Mouse (Mus musculus) hindbrain, embryonic 16.5 days (tissue): ENCODE data around the gene Asb7. TPM values are rescaled to one million over a fixed set of nuclear protein-coding genes. Genes with fewer than 3 reads are reported as not detected.

Experiments
- ATAC-seq: fragments of 200-750 bp; cut with Nextera tagmentation; 2 replicates; pipeline ENCODE4 v1.8.0; 2017; ENCODE audit warnings: moderate TSS enrichment, moderate library complexity
- H3K27ac ChIP-seq: fragments of 300-500 bp; sonication (generic); 2 replicates; pipeline ENCODE4 v1.5.1; 2014; ENCODE audit warnings: low read depth, mild to moderate bottlenecking, control low read depth, low read length, moderate library complexity
- H3K27me3 ChIP-seq: fragments of 300-500 bp; sonication (generic); replicated peaks from 2 replicates; pipeline ENCODE4 v1.6.1; 2014; ENCODE audit warnings: low read length; ENCODE audit not compliant: control insufficient read depth, insufficient read depth
- H3K36me3 ChIP-seq: fragments of 300-500 bp; sonication (generic); 2 replicates; pipeline ENCODE4 v1.6.1; 2014; ENCODE audit warnings: mild to moderate bottlenecking, low read length, moderate library complexity, mixed read lengths; ENCODE audit not compliant: control insufficient read depth, insufficient read depth
- H3K4me1 ChIP-seq: fragments of 300-500 bp; sonication (generic); 2 replicates; pipeline ENCODE4 v1.6.1; 2014; ENCODE audit warnings: low read depth, low read length; ENCODE audit not compliant: control insufficient read depth, insufficient read depth
- H3K4me2 ChIP-seq: fragments of 300-500 bp; sonication (generic); 2 replicates; pipeline ENCODE4 v1.6.1; 2014; ENCODE audit warnings: mild to moderate bottlenecking, low read length, control low read depth, moderate library complexity
- H3K4me3 ChIP-seq: fragments of 300-500 bp; sonication (generic); 2 replicates; pipeline ENCODE4 v1.5.1; 2014; ENCODE audit warnings: mild to moderate bottlenecking, low read length, control low read depth, moderate library complexity
- H3K9ac ChIP-seq: fragments of 300-500 bp; sonication (generic); 2 replicates; pipeline ENCODE4 v1.6.1; 2014; ENCODE audit warnings: low read depth, mild to moderate bottlenecking, control low read depth, low read length, moderate library complexity
- H3K9me3 ChIP-seq: fragments of 300-500 bp; sonication (generic); 2 replicates; pipeline ENCODE4 v1.6.1; 2014; ENCODE audit warnings: mild to moderate bottlenecking, low read length, moderate library complexity; ENCODE audit not compliant: control insufficient read depth
- WGBS: fragments of 180-500 bp; shearing (Covaris S2); extraction: QIAGEN DNeasy Blood & Tissue Kit; methylation state at CpG from one replicate; pipeline ENCODE4 v1.1.7; 2014; 5-methylcytosine and 5-hydroxymethylcytosine counted together
- polyA plus RNA-seq: library from polyadenylated mRNA; unstranded; fragments of >200 nt; fragmentation: Nextera tagmentation; extraction: Ambion mirVana; gene quantifications from 2 replicates; pipeline ENCODE4 v1.2.1, GENCODE M21; 2015

Gene Asb7
- polyA plus RNA-seq, 1 experiment from 2014 or later, result 13.9 TPM

DNA sequence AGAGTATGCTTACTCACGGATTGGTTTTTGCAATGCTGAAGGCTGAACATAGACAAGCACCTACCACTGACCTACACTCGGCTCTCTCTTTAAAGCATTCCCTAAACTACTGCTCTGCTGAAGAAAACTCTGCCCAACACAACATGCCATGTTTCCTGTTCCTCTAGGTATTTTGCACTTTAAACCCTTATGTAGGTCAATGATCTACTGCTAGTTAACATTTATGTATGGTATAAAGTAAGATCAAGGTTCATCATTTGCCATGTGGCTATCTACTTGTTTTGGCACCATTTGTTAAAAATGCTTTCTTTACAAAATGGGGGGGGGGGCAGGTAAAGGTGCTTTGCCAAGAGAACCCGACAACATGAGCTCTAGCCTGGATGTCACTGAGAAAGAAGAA lies 25.8 kb downstream of the Asb7 start:
- ATAC-seq, result no peak
- Histone ChIP-seq H3K9ac (no peak overlapping the region), H3K9me3 (peaks cover 5% of the 10 kb centered on the region), H3K27ac (no peak overlapping the region), H3K4me1 (no peaks in the 10 kb centered on the region), H3K36me3 (peaks cover 5% of the 10 kb centered on the region; the same call in 1 of the 2 replicates), H3K4me2 (no peak overlapping the region), H3K4me3 (no peak overlapping the region), H3K27me3 (no peaks in the 10 kb centered on the region)
- WGBS, result 91% methylated on average over 3 of the region's 3 CpGs

DNA sequence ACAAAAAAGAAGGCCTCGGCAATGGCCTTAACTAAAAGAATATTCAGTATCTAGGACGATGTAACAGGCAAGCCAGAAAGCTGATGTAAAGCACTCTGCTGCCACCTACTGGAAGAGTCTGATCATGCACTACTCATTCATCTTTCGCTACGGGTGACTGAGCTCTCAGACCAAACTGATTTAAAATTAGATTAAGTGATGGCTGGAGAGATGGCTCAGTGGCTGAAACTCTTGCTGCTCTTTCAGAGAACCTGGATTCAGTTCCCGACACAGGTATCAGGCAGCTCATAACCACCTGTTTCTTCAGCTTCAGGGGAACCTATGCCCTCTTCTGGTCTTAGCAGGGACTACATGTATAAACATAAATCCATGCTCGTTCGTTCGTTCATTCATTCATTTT lies 27.8 kb downstream of the Asb7 start:
- no peak overlapping the region for H3K9ac ChIP-seq
- ATAC-seq, result peak; percentile 76
- no peaks in the 10 kb centered on the region for H3K4me1 ChIP-seq
- no peaks in the 10 kb centered on the region for H3K36me3 ChIP-seq
- H3K27me3 ChIP-seq, result no peaks in the 10 kb centered on the region
- H3K9me3 ChIP-seq, result no peaks in the 10 kb centered on the region
- 22% methylated on average over 8 of the region's 8 CpGs for WGBS
- H3K4me3 ChIP-seq, result peak overlapping the region; percentile 17; the same call in 1 of the 2 replicates
- H3K27ac ChIP-seq, result no peak overlapping the region
- peak overlapping the region; percentile 42 for H3K4me2 ChIP-seq

DNA sequence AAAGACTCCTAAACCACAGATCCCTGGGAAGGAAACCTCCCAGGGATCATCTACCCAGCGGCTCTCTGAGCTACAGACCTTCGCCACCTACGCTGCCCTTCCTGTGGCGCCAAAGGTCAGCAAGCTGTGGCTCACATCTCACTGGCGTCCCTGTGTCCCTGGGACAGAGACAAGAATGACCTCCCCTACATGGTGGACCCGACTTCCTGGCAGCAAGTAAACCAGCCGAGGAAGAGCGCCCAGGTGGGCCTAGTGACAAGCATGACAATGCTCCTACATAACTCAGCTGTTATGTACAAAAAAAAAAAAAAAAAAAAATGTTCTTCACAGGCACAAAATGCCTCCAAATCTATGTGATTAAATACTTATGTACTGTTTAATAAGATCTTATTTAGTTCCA lies 28.4 kb downstream of the Asb7 start:
- 89% methylated on average over 8 of the region's 8 CpGs for WGBS

DNA sequence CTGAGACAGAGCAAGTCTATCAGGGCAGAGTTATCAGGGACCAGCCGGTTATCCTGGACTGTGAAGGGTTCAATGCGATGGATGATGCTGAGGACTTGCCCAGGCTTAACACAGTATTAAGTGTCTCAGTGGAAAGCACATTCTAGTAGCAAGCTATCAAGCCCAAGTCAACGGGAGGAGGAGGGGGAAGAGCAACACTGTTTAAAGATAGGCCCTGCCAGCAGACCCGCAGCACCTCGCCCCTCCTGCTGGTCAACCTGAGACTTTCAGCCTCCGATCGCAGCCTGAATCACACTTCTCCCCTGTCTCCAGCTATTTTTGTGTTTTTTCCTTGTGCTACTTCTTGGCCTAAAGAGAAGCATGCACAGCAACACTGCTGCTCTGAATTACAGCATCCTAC lies 29.1 kb downstream of the Asb7 start:
- Histone ChIP-seq H3K27me3 (no peaks in the 10 kb centered on the region), H3K4me1 (no peaks in the 10 kb centered on the region), H3K4me2 (no peak overlapping the region), H3K4me3 (no peak overlapping the region), H3K36me3 (no peaks in the 10 kb centered on the region), H3K27ac (no peak overlapping the region), H3K9me3 (no peaks in the 10 kb centered on the region), H3K9ac (no peak overlapping the region)
- 78% methylated on average over 7 of the region's 7 CpGs for WGBS
- ATAC-seq, result 0 out of 2 replicates have a peak, but pooled peaks have one; percentile 14

More for the DNA sequence above, 28.4 kb downstream of the Asb7 start:
- Histone ChIP-seq H3K9me3 (no peaks in the 10 kb centered on the region), H3K4me3 (no peak overlapping the region), H3K27ac (no peak overlapping the region), H3K4me2 (no peak overlapping the region), H3K4me1 (no peaks in the 10 kb centered on the region), H3K36me3 (no peaks in the 10 kb centered on the region), H3K9ac (no peak overlapping the region), H3K27me3 (no peaks in the 10 kb centered on the region)
- no peak for ATAC-seq

DNA sequence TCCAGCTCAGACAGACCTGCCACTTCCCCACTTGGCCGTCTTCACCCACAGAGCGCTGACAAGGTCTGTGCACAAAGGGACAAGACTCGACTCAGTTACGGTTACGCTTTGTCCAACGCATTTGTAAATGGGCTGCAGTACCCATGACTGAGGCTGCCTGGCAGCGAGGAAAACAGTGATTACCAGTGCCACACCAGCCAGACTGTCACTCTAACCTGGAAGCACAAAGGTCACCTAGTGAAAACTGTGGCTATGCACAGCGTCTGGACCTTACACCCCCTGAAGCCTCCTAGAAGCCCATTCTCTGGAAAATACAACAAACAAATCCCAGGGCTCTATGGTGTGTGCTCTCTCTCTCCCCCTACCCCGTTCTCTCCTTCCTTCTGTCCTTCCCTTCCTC lies 33.9 kb downstream of the Asb7 start:
- Histone ChIP-seq H3K4me1 (no peaks in the 10 kb centered on the region), H3K9ac (no peak overlapping the region), H3K36me3 (peaks cover 6% of the 10 kb centered on the region; the same call in 1 of the 2 replicates), H3K27ac (no peak overlapping the region), H3K27me3 (no peaks in the 10 kb centered on the region), H3K4me3 (no peak overlapping the region), H3K4me2 (no peak overlapping the region), H3K9me3 (no peaks in the 10 kb centered on the region)
- WGBS, result 78% methylated on average over 9 of the region's 9 CpGs
- no peak for ATAC-seq

DNA sequence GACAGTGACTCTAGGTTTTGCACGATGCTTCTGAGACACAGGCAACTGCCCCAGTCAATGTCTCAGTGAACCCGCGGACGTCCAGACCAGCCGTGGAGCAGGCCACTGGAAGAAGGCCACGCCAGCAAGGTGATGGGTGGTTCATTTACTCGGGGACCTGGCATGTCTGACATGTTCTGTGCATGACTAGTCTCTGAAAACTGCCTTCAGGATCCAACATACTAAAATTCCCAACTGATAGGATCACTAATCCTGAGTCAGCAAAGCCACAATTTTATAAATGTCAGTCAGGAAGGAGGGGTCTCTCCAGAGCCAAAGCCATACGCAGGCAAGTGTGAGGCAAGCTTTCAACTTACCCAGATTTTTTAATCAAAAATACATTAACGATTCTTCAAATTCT lies 35.8 kb downstream of the Asb7 start:
- Histone ChIP-seq H3K27ac (no peak overlapping the region), H3K9me3 (no peaks in the 10 kb centered on the region), H3K36me3 (peaks cover 6% of the 10 kb centered on the region; the same call in 1 of the 2 replicates), H3K4me1 (no peaks in the 10 kb centered on the region), H3K4me2 (no peak overlapping the region), H3K27me3 (no peaks in the 10 kb centered on the region), H3K9ac (no peak overlapping the region), H3K4me3 (no peak overlapping the region)
- WGBS, result 91% methylated on average over 9 of the region's 9 CpGs
- ATAC-seq, result no peak

DNA sequence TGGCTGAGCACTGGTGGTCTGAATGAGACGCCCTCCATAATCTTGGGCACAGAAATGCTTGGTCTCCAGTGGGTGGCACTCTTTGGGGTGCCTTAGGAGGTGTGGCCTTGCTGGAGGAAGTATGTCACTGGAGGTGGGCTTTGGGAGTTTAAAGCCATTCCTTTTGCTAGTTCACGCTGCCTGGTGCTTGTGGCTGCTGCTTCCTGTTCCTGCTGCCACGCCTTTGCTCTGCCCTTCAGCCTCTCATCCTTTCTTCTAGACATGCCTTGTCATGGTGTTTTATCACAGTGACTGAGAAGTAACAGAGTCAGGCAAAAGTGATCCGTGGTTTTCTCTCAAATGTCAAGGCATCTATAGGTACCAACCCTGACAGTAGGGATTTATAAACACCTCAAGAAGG lies 37.2 kb downstream of the Asb7 start:
- H3K9ac ChIP-seq, result no peak overlapping the region

DNA sequence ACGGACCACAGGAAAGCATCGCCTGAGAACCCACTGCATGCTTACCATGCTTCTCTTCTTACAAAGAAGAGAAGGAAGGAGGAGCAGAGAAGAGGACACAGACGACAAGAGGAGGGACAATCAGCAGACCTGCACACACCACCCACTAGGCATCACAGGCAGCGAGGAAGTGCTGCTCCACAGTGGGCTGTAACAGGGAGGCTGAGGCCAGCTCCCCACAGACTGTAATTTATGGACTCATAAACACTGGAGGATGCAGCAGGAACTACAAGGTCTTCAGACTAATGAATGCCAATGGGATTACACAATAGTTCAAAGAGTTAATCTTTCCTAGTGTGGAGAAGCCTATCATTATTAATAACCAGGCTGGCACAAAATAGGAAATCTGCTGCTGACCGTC lies 38.5 kb downstream of the Asb7 start:
- Histone ChIP-seq H3K4me3 (no peak overlapping the region), H3K9me3 (no peaks in the 10 kb centered on the region), H3K9ac (no peak overlapping the region), H3K4me1 (no peaks in the 10 kb centered on the region), H3K36me3 (peaks cover 9% of the 10 kb centered on the region; the same call in 1 of the 2 replicates), H3K4me2 (no peak overlapping the region), H3K27ac (no peak overlapping the region), H3K27me3 (no peaks in the 10 kb centered on the region)
- ATAC-seq, result no peak
- WGBS, result 70% methylated on average over 5 of the region's 5 CpGs

More for the DNA sequence above, 37.2 kb downstream of the Asb7 start:
- no peaks in the 10 kb centered on the region for H3K9me3 ChIP-seq
- H3K27ac ChIP-seq, result no peak overlapping the region
- WGBS, result 92% methylated on average over 4 of the region's 4 CpGs
- ATAC-seq, result no peak
- peaks cover 8% of the 10 kb centered on the region; the same call in 1 of the 2 replicates for H3K36me3 ChIP-seq
- H3K4me2 ChIP-seq, result no peak overlapping the region
- H3K4me3 ChIP-seq, result no peak overlapping the region
- no peaks in the 10 kb centered on the region for H3K27me3 ChIP-seq
- no peaks in the 10 kb centered on the region for H3K4me1 ChIP-seq

DNA sequence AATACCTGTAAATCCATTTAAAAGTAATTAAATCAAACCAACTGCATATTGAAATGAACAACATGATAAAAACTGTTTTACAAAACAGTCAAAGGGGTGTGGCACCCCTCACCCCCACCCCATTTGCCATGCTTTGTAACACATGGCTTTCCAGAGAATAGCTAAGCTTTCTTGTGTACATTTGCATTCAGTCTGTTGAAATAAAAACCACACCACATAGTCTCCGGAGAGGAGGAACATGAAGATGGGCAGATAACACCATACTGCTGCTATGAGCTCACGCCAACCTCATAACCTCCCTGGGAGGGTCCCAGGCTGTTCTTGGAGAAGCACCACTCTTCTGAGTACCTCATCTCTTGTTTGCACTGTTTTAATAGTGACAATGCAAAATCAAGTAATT lies 40.2 kb downstream of the Asb7 start:
- Histone ChIP-seq H3K9me3 (no peaks in the 10 kb centered on the region), H3K4me3 (no peak overlapping the region), H3K27me3 (no peaks in the 10 kb centered on the region), H3K27ac (no peak overlapping the region), H3K4me2 (no peak overlapping the region), H3K4me1 (no peaks in the 10 kb centered on the region), H3K36me3 (peaks cover 3% of the 10 kb centered on the region; the same call in 1 of the 2 replicates), H3K9ac (no peak overlapping the region)
- 88% methylated on average over 2 of the region's 2 CpGs for WGBS
- ATAC-seq, result no peak

DNA sequence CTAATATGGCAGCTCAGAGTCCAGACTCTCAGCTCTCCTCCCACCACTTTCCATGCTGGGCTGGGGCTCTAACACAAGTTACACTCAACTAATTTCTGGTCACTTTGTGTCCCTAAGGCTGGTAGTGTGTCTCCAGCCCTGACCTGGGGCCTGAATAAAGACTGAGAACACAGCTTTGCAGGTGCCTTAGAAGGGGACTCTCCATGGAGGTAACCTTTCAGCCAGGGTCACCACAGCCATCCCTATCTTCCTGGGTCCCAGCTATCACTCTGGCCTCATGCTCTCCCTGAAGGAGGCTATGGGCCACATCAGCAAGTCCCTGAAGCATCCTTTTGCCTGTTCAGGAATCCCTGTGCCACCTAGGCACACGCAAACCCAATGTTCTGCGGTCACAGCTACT lies 43.7 kb downstream of the Asb7 start:
- Histone ChIP-seq H3K4me3 (no peak overlapping the region), H3K9ac (no peak overlapping the region), H3K9me3 (no peaks in the 10 kb centered on the region), H3K27me3 (no peaks in the 10 kb centered on the region), H3K36me3 (peaks cover 10% of the 10 kb centered on the region; the same call in 1 of the 2 replicates), H3K4me1 (no peaks in the 10 kb centered on the region), H3K27ac (no peak overlapping the region), H3K4me2 (no peak overlapping the region)
- 98% methylated on average over 2 of the region's 2 CpGs for WGBS
- ATAC-seq, result no peak
